Mouse (Mus musculus) kidney, embryonic 14.5 days (tissue): ENCODE data around the gene Mlph. TPM values are rescaled to one million over a fixed set of nuclear protein-coding genes. Genes with fewer than 3 reads are reported as not detected.

ENCODE experiments used
- polyA plus RNA-seq: library from polyadenylated mRNA; unstranded; fragments of >200 nt; fragmentation: Nextera tagmentation; extraction: Ambion mirVana; gene quantifications from 2 replicates; pipeline ENCODE4 v1.2.1, GENCODE M21; 2014

Mlph gene
- polyA plus RNA-seq, 1 experiment from 2014 or later, result 0.61 TPM

Other genes with a start within 250 kb of the Mlph start
- 22.0 and 22.8 TPM in 2 replicates for gene Col6a3, start 71.1 kb upstream of the Mlph start, polyA plus RNA-seq
- gene Prlh, start 38.0 kb downstream of the Mlph start, polyA plus RNA-seq, result not detected in 2 replicates
- 3.7 and 6.1 TPM in 2 replicates for gene Rab17, start 54.6 kb downstream of the Mlph start, polyA plus RNA-seq
- 25.7 and 33.6 TPM in 2 replicates for gene Lrrfip1, start 83.7 kb downstream of the Mlph start, polyA plus RNA-seq
- 0.97 and 1.0 TPM in 2 replicates for gene Rbm44, start 230.0 kb downstream of the Mlph start, polyA plus RNA-seq